Mouse (Mus musculus): ENCODE measurements at regions not wholly inside any gene's neighbourhood (a gene's known extent, or its start where the extent isn't known, plus 50 kb on each side); places are given as distances from the start of the nearest gene placed in this dataset.

GRCm38 (mm10) chr1:76550876-76551275 is 964.0 kb downstream of the Epha4 start:
- TF ChIP-seq MAFK (IDR thresholded peaks at IDR 0.05; ENCODE audit: insufficient replicate concordance, low read length), result no peak
- no peak for TF ChIP-seq POLR2A (IDR thresholded peaks at IDR 0.05; ENCODE audit: low read depth, low read length)
- no peak for TF ChIP-seq SIN3A (IDR thresholded peaks at IDR 0.05; ENCODE audit: low read length)
- TF ChIP-seq SMC3 (IDR thresholded peaks at IDR 0.05; ENCODE audit: low read depth, low read length), result no peak

All from CH12.LX (cell line).